Mouse (Mus musculus) liver, postnatal 0 days (tissue): ENCODE data around the gene Wnt7a.

ENCODE experiments used
- CTCF ChIP-seq: sonication (generic); IDR thresholded peaks from 2 replicates; pipeline ENCODE4 v1.5.1; 2016; ENCODE audit warnings: antibody characterized with exemption, low read depth
- EP300 ChIP-seq: IDR thresholded peaks from 2 replicates; pipeline ENCODE4 v1.6.1; 2016; ENCODE audit warnings: antibody characterized with exemption, low read depth, mild to moderate bottlenecking

- TF ChIP-seq CTCF = no peak
- TF ChIP-seq EP300 = no peak
Observed at GRCm38 (mm10) chr6:91452056-91452455, 40.9 kb upstream of the Wnt7a start.
